Mouse (Mus musculus) kidney, adult 2 months (tissue): ENCODE results near the gene Dync1i2.

Experiments
- CTCF ChIP-seq: fragments of 200-500 bp; conservative IDR thresholded peaks from 2 replicates; pipeline ENCODE4 v1.5.1; 2011; ENCODE audit warnings: low read depth, mild to moderate bottlenecking, control low read depth, low read length, moderate library complexity, mixed read lengths; ENCODE audit not compliant: insufficient read depth, insufficient read length
- POLR2A ChIP-seq: fragments of 200-500 bp; IDR thresholded peaks from one replicate; pipeline ENCODE4 v1.6.1; 2011; ENCODE audit warnings: low read depth, low read length, control low read depth

DNA sequence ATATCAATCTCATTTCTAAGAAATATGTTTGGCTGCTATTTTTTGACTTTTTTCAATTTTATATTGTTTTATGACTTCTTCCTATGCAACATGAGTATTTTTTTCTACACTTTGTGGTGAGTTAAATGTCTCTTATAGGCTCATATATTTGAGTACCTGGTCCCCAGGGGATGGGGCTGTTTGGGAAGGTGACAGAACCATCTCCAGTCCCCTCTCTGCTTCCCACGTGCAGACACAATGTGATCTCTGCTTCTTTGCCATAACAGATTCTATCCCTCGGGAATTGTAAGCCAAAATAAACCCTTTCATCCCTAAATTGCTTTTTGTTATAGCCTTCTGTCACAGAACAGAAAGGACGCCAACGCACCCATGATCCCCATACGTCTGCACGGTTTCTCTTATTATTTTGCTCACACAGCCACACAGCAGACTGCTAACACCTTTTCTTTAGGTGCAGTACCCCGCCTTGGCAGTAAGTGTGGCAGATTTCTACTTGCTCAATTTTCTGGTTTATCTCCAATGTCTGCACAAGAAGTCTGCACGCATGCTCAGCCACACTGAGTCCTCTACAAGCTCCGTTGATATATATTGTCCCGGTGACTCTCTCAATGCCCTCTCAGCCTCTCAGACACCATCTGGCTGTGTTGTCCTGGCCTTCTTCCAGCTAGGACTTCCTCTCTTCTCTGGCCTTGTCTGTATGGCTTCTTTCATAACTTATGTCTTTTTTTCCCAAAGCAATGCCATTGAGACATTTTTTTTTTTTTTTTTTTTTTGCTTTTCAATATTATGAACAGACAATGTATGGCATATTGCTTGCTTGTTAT lies 17.2 kb upstream of the Dync1i2 start:
- TF ChIP-seq POLR2A (no peak), CTCF (no peak)
